Mouse (Mus musculus): ENCODE measurements around the gene Rtf1. TPM values are rescaled to one million over a fixed set of nuclear protein-coding genes. Genes with fewer than 3 reads are reported as not detected.

Rtf1 gene
- polyA plus RNA-seq, 1 experiment = not detected

DNA sequence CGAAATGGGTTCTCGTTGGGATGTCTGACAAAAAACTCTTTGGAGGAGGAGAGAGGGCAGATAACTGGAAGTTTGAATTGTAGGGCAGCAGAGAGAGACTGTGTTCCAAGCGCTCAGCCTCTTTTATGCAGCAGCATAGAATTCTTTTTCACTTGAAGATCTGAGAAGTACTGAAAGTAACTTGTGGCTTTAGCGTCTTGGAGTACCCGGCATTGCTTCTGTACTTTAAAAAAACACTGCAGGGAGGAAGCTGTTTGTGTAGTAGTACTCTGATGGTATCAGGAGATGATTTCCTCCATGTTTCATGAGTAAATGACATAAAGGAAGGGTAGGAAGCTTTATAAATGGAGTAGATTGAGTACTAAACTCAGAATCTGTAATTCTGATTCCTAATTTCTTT, 963 bp downstream of the Rtf1 start:
- WGBS = under 1% methylated on average over 5 of the region's 5 CpGs
- no peak overlapping the region for H3K27ac ChIP-seq (ENCODE audit: insufficient read depth, low read depth, low read length)

DNA sequence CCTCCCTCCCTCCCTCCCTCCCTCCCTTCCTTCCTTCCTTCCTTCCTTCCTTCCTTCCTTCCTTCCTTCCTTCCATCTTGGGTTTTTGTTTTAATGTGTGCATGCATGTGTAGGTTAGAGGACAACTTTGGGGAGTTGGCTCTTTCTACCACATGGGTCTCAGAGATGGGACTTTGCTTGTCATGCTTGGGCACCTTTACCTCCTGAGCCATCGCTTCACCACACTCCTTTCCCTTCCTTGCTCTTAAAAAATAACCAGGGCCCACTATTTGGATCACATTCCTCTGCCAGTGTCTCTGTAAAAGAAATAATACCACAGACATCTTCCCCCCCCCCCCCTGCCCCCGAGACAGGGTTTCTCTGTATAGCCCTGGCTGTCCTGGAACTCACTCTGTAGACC, 8.8 kb downstream of the Rtf1 start:
- Histone ChIP-seq H3K4me3 (ENCODE audit: insufficient read depth, low read depth, low read length) (no peak overlapping the region), H3K4me1 (ENCODE audit: control insufficient read depth, insufficient read depth, low read length) (no peaks in the 10 kb centered on the region), H3K27ac (ENCODE audit: insufficient read depth, low read depth, low read length) (no peak overlapping the region)
- 92% methylated on average over 2 of the region's 2 CpGs for WGBS
- TF ChIP-seq POLR2A (IDR thresholded peaks at IDR 0.05; ENCODE audit: insufficient read depth, low read depth, low read length) (no peak), CTCF (IDR thresholded peaks at IDR 0.05; ENCODE audit: insufficient read depth, low read depth, low read length) (no peak)

More for the DNA sequence above, 963 bp downstream of the Rtf1 start:
- TF ChIP-seq CTCF (IDR thresholded peaks at IDR 0.05; ENCODE audit: insufficient read depth, low read depth, low read length) (no peak), POLR2A (IDR thresholded peaks at IDR 0.05; ENCODE audit: insufficient read depth, low read depth, low read length) (no peak)
- H3K4me3 ChIP-seq (ENCODE audit: insufficient read depth, low read depth, low read length) = peak overlapping the region; percentile 82
- no peaks in the 10 kb centered on the region for H3K4me1 ChIP-seq (ENCODE audit: control insufficient read depth, insufficient read depth, low read length)

DNA sequence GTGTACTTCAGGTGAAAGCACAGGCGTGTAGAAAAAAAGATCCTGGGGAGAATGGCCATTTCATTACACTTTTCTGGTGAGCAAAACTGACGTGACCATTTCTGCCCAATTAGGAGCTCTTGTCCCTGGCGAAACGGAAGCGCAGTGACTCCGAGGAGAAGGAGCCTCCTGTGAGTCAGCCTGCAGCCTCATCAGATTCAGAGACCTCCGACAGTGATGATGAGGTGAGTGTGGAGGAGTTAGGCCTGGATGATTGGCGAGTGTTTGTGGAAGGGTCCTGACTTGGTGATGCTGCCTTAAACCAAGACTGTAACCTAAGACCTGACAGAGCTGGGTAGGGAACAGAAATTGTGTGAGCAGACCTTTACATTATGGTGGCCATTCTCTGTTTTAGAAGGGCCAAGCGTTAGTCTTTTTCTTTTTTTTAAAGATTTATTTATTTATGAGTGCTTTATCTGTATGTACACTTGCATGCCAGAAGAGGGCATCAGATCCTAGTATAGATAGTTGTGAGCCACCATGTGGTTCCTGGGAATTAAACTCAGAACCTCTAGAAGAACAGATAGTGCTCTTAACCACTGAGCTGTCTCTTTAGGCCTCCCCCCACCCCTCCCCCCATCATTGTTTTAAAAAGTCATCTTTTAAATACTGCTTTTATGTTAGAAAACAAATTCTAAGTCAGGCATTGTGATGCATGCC, 17.3 kb downstream of the Rtf1 start:
- no peaks in the 10 kb centered on the region for H3K4me1 ChIP-seq (ENCODE audit: control insufficient read depth, insufficient read depth, low read length)
- H3K27ac ChIP-seq (ENCODE audit: insufficient read depth, low read depth, low read length) = no peak overlapping the region
- WGBS = 79% methylated on average over 9 of the region's 9 CpGs
- H3K4me3 ChIP-seq (ENCODE audit: insufficient read depth, low read depth, low read length) = no peak overlapping the region
- TF ChIP-seq POLR2A (IDR thresholded peaks at IDR 0.05; ENCODE audit: insufficient read depth, low read depth, low read length) (no peak), CTCF (IDR thresholded peaks at IDR 0.05; ENCODE audit: insufficient read depth, low read depth, low read length) (no peak)

DNA sequence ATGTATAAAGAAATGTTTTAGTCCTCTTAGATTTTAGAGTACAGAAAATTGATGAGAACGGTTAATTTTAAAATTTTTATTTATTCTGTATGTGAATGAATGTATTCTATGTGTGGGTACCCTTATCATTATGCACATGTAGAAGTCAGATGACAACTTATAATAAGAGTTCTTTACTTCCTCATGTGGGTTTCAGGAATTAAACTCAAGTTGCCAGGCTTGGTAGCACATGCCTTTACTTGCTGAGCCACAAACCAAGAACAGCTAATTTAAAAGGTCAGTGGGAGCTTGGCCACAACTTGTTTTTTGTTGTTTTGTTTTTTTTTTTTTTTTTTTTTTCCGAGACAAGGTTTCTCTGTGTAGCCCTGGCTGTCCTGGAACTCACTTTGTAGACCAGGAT, 20.0 kb downstream of the Rtf1 start:
- no peak overlapping the region for H3K27ac ChIP-seq (ENCODE audit: insufficient read depth, low read depth, low read length)
- no peak overlapping the region for H3K4me3 ChIP-seq (ENCODE audit: insufficient read depth, low read depth, low read length)
- WGBS = 71% methylated on average over 2 of the region's 2 CpGs
- no peaks in the 10 kb centered on the region for H3K4me1 ChIP-seq (ENCODE audit: control insufficient read depth, insufficient read depth, low read length)
- TF ChIP-seq CTCF (IDR thresholded peaks at IDR 0.05; ENCODE audit: insufficient read depth, low read depth, low read length) (no peak), POLR2A (IDR thresholded peaks at IDR 0.05; ENCODE audit: insufficient read depth, low read depth, low read length) (no peak)

DNA sequence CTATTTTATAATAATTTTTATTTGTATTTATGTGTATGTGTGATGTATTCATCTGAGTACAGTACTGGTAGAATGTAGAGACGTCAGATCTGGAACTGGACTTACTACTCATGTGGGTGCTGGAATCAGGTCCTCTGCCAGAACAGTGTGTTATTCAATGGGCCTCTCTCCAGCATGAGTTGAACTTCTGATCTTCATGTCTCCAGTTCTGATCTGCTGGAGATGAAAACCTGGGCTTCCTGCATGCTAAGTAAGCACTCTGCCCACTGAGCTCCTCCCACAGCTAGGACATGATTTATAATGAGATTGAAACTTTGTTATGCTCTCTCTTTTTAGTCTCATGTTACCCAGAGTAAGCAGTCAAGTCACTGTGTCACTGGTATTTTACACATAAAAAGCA, 21.2 kb downstream of the Rtf1 start:
- no peaks in the 10 kb centered on the region for H3K4me1 ChIP-seq (ENCODE audit: control insufficient read depth, insufficient read depth, low read length)
- WGBS = 69% methylated on average over 1 of the region's 1 CpGs
- H3K4me3 ChIP-seq (ENCODE audit: insufficient read depth, low read depth, low read length) = no peak overlapping the region
- TF ChIP-seq CTCF (IDR thresholded peaks at IDR 0.05; ENCODE audit: insufficient read depth, low read depth, low read length) (no peak), POLR2A (IDR thresholded peaks at IDR 0.05; ENCODE audit: insufficient read depth, low read depth, low read length) (no peak)
- no peak overlapping the region for H3K27ac ChIP-seq (ENCODE audit: insufficient read depth, low read depth, low read length)

DNA sequence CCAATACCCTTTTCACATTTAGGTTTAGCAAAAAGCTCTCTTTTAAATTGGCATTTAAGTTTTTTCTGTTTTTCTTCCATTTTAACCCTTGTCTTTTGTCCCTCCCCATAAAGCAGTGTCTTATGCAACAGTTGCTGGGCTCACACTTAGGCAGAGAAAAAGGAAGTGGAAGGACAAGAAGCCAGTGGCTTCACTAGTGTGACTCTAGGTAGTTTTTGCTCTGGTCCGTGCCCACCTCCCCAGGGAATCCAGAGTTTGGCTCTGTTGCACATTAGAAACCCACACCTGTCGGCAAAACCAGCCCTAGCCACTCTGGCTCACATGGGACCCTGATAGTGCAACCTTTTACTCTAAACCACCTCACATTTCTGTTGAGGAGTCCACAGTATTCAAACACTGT, 23.6 kb downstream of the Rtf1 start:
- 83% methylated on average over 2 of the region's 2 CpGs for WGBS
- Histone ChIP-seq H3K27ac (ENCODE audit: insufficient read depth, low read depth, low read length) (no peak overlapping the region), H3K4me3 (ENCODE audit: insufficient read depth, low read depth, low read length) (no peak overlapping the region), H3K4me1 (ENCODE audit: control insufficient read depth, insufficient read depth, low read length) (no peaks in the 10 kb centered on the region)
- TF ChIP-seq CTCF (IDR thresholded peaks at IDR 0.05; ENCODE audit: insufficient read depth, low read depth, low read length) (no peak), POLR2A (IDR thresholded peaks at IDR 0.05; ENCODE audit: insufficient read depth, low read depth, low read length) (no peak)

DNA sequence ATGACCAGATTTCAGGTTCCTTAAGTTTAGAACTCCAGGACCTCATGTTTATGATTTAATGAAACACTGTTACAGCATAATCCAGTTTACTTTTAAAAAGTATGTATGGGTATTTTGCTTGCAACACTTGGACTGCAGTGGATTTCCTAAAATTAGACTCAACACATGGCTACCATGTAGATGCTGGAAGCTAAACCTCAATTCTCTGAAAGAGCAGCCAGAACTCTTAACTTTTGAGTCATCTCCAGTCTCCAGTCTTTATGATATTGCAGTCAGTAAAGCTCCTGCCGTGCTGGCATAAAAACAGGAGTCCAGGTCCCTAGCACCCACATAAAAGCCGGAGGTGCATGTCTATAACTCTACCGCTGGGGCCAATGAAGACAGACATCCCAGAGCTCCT, 25.1 kb downstream of the Rtf1 start:
- 91% methylated on average over 3 of the region's 3 CpGs for WGBS
- Histone ChIP-seq H3K27ac (ENCODE audit: insufficient read depth, low read depth, low read length) (no peak overlapping the region), H3K4me3 (ENCODE audit: insufficient read depth, low read depth, low read length) (no peak overlapping the region), H3K4me1 (ENCODE audit: control insufficient read depth, insufficient read depth, low read length) (no peaks in the 10 kb centered on the region)
- TF ChIP-seq POLR2A (IDR thresholded peaks at IDR 0.05; ENCODE audit: insufficient read depth, low read depth, low read length) (no peak), CTCF (IDR thresholded peaks at IDR 0.05; ENCODE audit: insufficient read depth, low read depth, low read length) (no peak)

DNA sequence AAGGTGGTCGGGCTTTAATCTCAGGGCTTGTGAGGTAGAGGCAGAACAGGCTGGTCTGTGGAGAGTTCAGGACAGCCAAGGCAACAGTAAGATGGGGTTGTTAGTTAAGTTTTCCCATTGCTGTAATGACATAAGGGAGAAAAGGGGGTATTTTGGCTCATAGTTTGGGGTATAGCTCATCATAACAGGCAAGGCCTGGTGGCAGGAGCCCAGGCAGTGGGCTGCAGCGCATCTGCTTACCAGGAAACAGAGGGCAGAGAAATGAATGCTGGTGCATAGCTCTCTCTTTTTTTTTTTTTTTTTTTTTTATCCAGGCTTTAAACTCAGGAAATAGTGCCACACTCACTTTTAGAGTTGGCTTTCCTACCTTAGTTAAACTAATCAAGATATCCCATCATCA, 28.3 kb downstream of the Rtf1 start:
- 95% methylated on average over 2 of the region's 2 CpGs for WGBS
- TF ChIP-seq POLR2A (IDR thresholded peaks at IDR 0.05; ENCODE audit: insufficient read depth, low read depth, low read length) (no peak), CTCF (IDR thresholded peaks at IDR 0.05; ENCODE audit: insufficient read depth, low read depth, low read length) (no peak)
- Histone ChIP-seq H3K27ac (ENCODE audit: insufficient read depth, low read depth, low read length) (no peak overlapping the region), H3K4me3 (ENCODE audit: insufficient read depth, low read depth, low read length) (no peak overlapping the region), H3K4me1 (ENCODE audit: control insufficient read depth, insufficient read depth, low read length) (no peaks in the 10 kb centered on the region)

DNA sequence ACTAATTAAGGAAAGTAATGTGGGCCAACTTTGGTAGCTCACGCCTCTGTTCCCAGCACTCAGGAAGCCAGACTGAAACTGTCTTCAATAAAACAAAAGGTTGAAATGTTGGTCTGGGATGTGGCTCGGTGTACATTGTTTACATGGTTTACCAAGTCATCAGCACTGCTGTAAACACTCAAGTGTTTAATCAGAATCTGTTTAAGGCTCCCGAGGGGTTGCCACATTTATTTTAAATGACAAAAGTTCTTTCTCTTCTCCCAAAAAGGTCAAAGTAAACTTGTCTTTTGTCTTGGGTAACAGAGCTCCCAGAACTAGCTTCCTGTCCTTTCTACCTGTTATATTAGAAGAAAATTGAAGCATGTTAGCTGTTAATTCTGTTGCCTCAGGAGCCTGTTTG, 32.8 kb downstream of the Rtf1 start:
- H3K4me3 ChIP-seq (ENCODE audit: insufficient read depth, low read depth, low read length) = no peak overlapping the region
- H3K27ac ChIP-seq (ENCODE audit: insufficient read depth, low read depth, low read length) = no peak overlapping the region
- H3K4me1 ChIP-seq (ENCODE audit: control insufficient read depth, insufficient read depth, low read length) = no peaks in the 10 kb centered on the region
- WGBS = 76% methylated on average over 3 of the region's 3 CpGs
- no peak for TF ChIP-seq POLR2A (IDR thresholded peaks at IDR 0.05; ENCODE audit: insufficient read depth, low read depth, low read length)
- no peak for TF ChIP-seq CTCF (IDR thresholded peaks at IDR 0.05; ENCODE audit: insufficient read depth, low read depth, low read length)
